Mouse (Mus musculus) R1 (cell line): Measurements from ENCODE around the gene Prrt1.

Source experiments
- DNase-seq: peaks from one replicate; pipeline ENCODE4 v3.0.0-alpha.2; 2018; ENCODE audit warnings: low read depth, low spot score

Gene Prrt1

GRCm38 (mm10) chr17:34597566-34598095, 31.7 kb upstream of the Prrt1 start, which contains the start of gene Ager:
Gene Ager, plus strand, starts transcription at chr17:34597862.
- DNase-seq, result no peak

GRCm38 (mm10) chr17:34599891-34600290, 29.4 kb upstream of the Prrt1 start:
- no peak for DNase-seq

- DNase-seq, result no peak
Observed at GRCm38 (mm10) chr17:34601796-34602195, 27.5 kb upstream of the Prrt1 start.

- peak; percentile 100 for DNase-seq
Observed at GRCm38 (mm10) chr17:34603375-34604060, 25.8 kb upstream of the Prrt1 start, which contains the start of gene Rnf5. Gene Rnf5, minus strand, starts transcription at chr17:34603690.

GRCm38 (mm10) chr17:34604061-34604508, 25.2 kb upstream of the Prrt1 start, which contains the start of gene Agpat1:
Gene Agpat1, plus strand, starts transcription at chr17:34604262.
- peak; percentile 100 for DNase-seq

- DNase-seq, result no peak
Observed at GRCm38 (mm10) chr17:34604511-34605237, 24.7 kb upstream of the Prrt1 start.

- peak; percentile 96 for DNase-seq
Observed at GRCm38 (mm10) chr17:34605609-34606008, 23.7 kb upstream of the Prrt1 start.

- no peak for DNase-seq
Observed at GRCm38 (mm10) chr17:34606186-34607039, 22.9 kb upstream of the Prrt1 start.

- DNase-seq, result no peak
Observed at GRCm38 (mm10) chr17:34607997-34608396, 21.3 kb upstream of the Prrt1 start.

GRCm38 (mm10) chr17:34611050-34611449, 18.3 kb upstream of the Prrt1 start:
- no peak for DNase-seq

GRCm38 (mm10) chr17:34613054-34613645, 16.2 kb upstream of the Prrt1 start:
- DNase-seq, result no peak

GRCm38 (mm10) chr17:34613830-34614229, 15.5 kb upstream of the Prrt1 start:
- DNase-seq, result no peak

GRCm38 (mm10) chr17:34615871-34616270, 13.5 kb upstream of the Prrt1 start, which contains the start of gene Egfl8:
Gene Egfl8, minus strand, starts transcription at chr17:34615971.
- DNase-seq, result no peak

GRCm38 (mm10) chr17:34618999-34619398, 10.3 kb upstream of the Prrt1 start:
- peak; percentile 80 for DNase-seq

GRCm38 (mm10) chr17:34621006-34621405, 8.3 kb upstream of the Prrt1 start:
- DNase-seq, result no peak

- peak; percentile 41 for DNase-seq
Observed at GRCm38 (mm10) chr17:34623161-34623560, 6.2 kb upstream of the Prrt1 start.

GRCm38 (mm10) chr17:34624981-34625380, 4.4 kb upstream of the Prrt1 start:
- no peak for DNase-seq

GRCm38 (mm10) chr17:34626062-34626772, 3.1 kb upstream of the Prrt1 start:
- no peak for DNase-seq

- peak; percentile 64 for DNase-seq
Observed at GRCm38 (mm10) chr17:34626773-34627092, 2.6 kb upstream of the Prrt1 start.

- peak; percentile 88 for DNase-seq
Observed at GRCm38 (mm10) chr17:34627093-34627942, 2.0 kb upstream of the Prrt1 start.
